Mouse (Mus musculus) cortical plate, adult 2 months (tissue): ENCODE results near the gene Cpox.

ENCODE experiments used
- CTCF ChIP-seq: fragments of 200-500 bp; IDR thresholded peaks from 2 replicates; pipeline ENCODE4 v1.5.1; 2011; ENCODE audit warnings: mild to moderate bottlenecking, control low read depth, low read length; ENCODE audit not compliant: insufficient read depth; ENCODE audit errors: extremely low read depth
- POLR2A ChIP-seq: fragments of 200-500 bp; IDR thresholded peaks from 2 replicates; pipeline ENCODE4 v1.6.1; 2011; ENCODE audit warnings: mild to moderate bottlenecking, low read length, control low read depth; ENCODE audit not compliant: insufficient read depth; ENCODE audit errors: extremely low read depth

GRCm38 (mm10) chr16:58623114-58623513, 47.0 kb upstream of the Cpox start:
- TF ChIP-seq POLR2A: no peak
- TF ChIP-seq CTCF: no peak
